Mouse (Mus musculus) T-helper 2 cell (primary cell): Measurements from ENCODE around the gene Wnt3a.

Experiments used
- in situ Hi-C: fragments of 300-600 bp; cut with MboI, MseI; formaldehyde crosslinking; loops from one replicate; pipeline ENCODE4 v1.15.1; 2025; ENCODE audit warnings: high pct_unique_total_duplicates

Gene Wnt3a

DNA sequence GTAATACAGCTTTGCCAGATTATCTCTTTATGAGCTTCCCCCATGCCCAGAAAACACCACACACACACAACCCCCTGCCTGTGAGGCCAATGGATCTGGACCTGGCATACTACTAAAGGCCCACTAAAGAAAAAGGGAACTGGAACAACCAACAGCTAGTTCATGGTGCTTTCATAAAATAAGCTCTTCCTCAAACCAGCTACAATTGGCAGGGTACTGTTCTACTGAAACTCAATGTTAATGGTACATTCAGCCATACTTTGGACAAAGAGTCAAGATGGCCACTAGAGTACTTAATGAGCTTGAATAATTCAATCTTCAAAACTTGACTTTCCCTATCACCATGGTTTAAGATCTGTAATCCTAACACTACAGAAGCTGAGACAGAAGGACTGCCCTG is 68.9 kb downstream of the Wnt3a start:
- in situ Hi-C loops: no loop called here

DNA sequence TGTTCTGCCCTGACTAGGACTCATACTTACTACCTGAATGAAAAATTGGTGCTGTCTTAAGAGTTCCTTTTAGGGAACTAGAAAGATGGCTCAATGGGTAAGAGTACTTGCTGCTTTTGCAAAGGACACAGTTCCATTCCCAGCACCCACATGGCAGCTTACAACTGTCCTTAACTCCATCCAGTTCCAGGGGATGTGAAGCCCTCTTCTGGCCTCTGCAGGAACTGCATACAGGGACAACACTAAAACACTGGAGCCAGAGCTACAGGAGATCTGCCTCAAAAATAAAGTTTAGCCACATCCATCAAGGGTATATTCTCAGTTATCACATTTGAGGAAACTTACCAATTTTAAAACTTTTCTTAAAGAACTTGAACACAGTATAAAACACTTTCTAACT is 71.5 kb downstream of the Wnt3a start:
- in situ Hi-C loops: loop anchor here (10.0 kb wide), 1 partner anchor 996 kb away; no protein-coding TSS in a partner anchor

DNA sequence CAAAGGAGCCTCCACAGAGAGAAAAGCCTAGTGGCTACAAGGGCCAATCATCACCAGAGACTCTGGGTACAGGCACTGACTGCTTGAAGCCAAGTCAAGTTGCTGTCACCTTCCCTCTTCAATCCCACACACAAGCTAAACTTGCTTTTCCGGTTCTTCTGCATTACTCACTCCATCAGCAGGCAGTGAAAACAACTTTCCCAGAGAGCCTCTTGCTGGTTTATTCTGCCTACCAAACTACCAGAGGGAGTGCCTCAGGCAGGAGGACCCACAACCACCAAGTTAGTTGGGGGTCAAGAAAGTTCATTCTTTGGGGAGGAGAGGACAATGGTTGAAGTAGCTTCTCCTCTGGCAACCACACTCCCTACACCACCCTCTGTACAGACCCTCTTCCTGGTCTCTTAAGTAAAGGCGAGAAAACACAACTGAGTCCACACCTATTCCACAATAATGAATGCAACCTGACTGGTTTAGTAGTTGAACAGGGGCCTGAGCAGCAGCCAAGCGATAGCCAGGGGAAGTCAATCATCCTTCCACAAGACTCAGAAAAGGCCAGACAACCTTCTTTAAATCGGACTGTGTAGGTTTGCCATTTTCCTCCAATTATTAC is 72.1 kb downstream of the Wnt3a start:
- in situ Hi-C loops: loop anchor here (10.0 kb wide), 1 partner anchor 996 kb away; no protein-coding TSS in a partner anchor

DNA sequence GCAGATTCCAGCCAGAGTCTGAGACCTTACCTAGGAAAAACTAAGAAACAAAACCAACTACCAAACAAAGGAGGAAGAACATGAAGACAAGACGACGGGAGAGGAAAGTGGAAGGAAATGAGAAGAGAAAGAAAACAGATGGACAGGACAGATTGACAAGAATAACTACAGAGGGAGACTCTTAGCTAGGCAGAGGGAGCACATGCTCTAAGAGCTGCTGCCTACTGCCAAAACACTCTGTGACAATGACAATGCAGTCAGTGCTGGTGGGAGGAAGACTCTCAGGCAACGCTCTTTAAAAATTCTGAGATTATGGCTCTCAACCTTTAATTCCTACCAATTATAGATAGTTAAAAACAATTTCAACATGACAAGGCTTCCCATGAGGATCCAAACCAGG is 73.6 kb downstream of the Wnt3a start:
- in situ Hi-C loops: loop anchor here (10.0 kb wide), 1 partner anchor 998 kb away; no protein-coding TSS in a partner anchor

DNA sequence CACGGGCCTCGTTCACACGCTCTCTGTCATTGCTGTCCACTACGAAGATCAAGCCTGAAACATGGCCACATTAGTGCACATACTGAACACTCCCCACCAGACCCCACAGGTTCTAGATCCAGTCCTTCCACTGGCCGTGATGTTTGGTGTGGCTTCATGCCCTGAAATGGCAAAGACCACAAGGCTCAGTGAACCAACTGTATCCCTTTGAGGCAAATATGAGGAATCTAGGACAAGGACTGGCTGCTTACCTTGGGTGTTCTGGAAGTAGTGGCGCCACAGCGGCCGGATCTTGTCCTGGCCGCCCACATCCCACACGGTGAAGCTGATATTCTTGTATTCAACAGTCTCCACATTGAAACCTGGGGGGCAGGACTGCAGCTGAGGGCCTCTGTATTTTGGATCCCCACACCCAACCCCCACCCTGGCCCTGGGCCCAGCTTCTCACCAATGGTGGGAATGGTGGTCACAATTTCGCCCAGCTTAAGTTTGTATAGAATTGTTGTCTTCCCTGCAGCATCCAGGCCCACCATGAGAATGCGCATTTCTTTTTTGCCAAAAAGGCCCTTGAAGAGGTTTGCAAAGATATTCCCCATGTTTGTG is 77.6 kb downstream of the Wnt3a start:
- in situ Hi-C loops: loop anchor here (10.0 kb wide), 1 partner anchor 1002 kb away; no protein-coding TSS in a partner anchor

DNA sequence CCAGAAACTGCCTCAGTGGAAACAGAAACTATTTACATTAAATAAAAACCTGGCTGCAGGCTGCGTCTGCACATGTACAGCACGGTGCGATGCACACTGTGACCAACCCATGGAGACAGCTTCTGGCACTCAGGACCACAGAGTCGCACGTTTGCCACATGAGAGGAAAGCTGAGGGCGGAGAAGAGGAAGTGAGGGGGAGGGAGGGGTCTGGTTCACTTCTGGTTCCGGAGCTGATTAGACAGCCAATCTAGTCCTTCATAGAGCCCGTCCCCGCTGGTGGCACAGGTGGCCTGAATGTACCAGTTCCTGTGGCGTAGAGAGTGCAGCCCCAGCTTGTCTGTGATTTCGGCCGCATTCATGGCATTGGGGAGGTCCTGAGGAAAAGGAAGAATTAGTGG is 78.2 kb downstream of the Wnt3a start:
- in situ Hi-C loops: loop anchor here (10.0 kb wide), 1 partner anchor 1002 kb away; no protein-coding TSS in a partner anchor

DNA sequence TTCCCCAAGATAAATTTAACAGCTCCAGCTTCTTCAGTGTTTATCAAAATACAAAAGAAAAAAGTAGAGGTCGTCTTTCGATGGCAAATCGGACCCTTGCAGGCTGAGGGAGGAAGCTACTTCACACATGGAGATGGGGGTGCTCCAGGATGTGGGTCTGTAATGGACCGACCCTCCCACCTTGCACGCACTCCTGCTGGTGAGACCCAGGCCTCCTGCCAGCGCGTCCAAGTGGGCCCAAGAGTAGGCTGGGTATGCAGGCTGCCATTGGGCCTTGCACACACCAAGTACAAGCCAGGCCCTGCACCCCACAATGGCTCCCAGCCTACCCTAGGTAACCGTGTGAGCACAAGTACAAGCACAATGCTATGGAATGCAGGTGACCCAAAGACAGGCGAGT is 79.0 kb downstream of the Wnt3a start:
- in situ Hi-C loops: loop anchor here (10.0 kb wide), 1 partner anchor 1003 kb away; no protein-coding TSS in a partner anchor

DNA sequence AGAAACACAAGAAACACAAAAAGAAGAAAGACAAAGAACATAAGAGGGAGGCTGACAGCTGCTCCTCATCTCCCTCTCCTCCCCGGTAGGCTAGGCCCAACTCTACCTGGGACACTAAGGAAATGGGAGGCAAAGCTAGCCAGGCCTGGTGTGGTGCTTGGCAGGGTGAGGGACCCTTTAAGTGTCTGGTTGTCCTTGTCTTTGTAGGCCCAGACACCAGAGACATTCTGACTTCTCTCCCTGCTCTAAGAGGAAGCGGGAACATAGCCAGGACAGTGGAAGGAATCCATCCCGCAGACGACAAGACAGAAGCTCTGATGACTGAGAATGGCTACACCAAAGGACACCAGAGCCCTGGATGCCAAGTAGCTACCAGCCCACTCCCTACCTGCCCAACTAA is 80.5 kb downstream of the Wnt3a start:
- in situ Hi-C loops: loop anchor here (10.0 kb wide), 1 partner anchor 1005 kb away; no protein-coding TSS in a partner anchor

DNA sequence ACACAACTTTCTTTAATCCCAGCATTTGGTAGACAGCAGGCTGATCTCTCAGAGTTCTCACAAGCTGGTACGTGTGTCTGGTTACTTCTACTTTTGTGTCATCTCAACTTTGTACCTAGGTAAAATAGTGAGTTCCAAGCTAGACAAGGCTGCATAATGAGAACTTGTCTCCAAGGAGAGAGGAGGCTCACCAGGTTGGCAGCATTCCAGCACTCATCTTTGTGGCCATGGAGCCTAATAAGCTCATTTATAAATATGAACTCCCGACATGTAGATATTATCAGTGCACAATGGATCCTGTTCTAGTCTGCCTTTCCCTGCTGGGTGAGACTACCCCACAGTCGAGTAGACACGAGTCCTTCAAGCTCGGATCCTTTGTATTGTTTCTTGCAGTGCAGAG is 81.0 kb downstream of the Wnt3a start:
- in situ Hi-C loops: no loop called here

DNA sequence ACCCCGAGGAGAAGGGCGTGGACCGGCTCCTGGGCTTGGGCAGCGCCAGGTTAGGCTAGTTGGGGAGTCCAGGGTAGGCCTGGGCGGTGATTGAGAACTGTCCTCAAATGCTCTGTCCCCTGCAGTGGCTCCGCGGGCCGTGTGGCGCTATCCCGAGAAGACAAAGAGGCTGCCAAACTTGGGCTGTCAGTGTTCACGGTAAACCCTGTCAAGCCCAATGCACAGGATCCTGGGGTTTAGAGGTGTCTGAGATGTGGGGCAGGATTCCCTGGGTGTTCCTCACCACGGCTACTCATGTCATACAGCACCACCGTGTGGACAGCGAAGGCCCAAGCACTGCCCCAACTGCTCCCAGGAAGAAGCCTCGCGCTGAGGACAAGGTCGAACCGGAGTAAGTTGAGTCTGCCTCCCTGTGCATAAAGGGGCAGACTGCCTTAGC is 81.5 kb downstream of the Wnt3a start:
- in situ Hi-C loops: no loop called here

DNA sequence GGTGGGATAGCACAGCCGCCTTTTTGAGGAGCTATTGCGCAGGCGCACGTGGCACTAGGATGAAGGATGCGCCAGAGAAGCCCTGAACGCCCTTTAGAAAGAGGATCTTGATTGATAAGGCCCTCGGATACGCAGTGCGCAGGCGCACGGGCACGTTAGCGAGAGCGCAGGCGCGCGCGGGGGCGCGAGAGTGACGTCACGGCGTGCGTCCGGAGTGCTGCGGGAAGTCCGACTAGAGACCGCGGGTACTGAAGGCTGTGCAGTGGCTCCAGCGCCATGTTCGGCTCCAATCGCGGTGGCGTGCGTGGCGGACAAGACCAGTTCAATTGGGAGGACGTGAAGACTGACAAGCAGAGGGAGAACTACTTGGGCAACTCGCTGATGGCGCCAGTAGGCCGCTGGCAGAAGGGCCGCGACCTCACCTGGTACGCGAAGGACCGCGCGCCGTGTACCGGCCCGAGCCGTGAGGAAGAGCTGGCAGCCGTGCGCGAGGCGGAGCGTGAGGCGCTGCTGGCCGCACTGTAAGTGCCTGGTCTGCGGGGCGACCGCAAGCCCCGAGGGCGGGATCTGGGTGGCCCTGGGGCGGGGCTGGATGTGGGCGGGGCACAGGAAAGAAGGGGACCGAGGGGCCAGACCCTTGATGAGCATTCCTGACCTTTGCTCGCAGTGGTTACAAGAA is 82.3 kb downstream of the Wnt3a start, which contains the start of gene 2310033P09Rik:
Gene 2310033P09Rik (plus strand): TSS at position 169 of the 679 bp plus-strand sequence.
- in situ Hi-C loops: no loop called here

DNA sequence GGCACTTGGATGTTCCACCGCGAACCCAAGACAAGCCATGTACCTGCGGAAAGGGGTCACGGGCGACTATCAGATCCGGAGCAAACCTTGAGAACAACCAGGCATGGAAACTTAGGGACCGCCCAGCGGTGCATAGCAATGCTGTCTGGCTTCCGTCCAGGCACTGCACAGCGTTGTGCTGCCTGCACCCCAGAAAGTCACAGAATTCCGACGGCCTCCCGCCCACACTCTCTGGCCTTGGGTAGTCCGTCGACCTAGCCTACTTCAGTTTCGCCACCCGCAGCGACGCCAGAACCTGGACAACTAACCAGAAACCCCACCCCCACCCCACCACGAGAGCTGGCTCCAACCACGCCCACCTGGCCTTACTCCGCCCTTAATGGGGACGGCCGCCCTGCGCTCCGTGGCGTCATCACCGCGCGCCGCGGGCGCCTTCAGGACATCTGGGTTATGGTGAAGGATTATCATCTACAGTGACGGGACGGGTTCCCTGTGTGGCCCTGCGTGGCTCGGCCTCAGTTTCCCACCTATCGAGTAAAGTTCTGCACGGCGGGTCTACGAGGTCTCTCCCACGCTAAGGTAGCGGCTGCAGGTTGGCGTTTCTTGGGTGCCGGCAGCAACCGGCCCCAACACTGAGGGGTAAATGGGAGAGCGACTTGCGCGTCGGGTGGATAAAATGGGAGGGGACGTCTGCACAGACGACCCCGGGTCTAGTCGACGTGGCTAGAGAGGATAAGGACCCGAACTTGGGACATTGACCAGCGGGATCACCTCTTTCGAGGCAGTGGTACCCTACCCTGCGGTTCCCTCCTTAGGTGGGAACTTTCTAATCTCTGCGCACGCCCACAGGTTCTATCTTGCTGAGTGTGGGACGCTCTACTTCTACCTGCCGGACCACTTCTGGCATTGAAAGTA is 88.2 kb downstream of the Wnt3a start, which contains the start of gene Mrpl55:
Gene Mrpl55 (plus strand): TSS at position 406 of the 915 bp plus-strand sequence.
- in situ Hi-C loops: no loop called here

DNA sequence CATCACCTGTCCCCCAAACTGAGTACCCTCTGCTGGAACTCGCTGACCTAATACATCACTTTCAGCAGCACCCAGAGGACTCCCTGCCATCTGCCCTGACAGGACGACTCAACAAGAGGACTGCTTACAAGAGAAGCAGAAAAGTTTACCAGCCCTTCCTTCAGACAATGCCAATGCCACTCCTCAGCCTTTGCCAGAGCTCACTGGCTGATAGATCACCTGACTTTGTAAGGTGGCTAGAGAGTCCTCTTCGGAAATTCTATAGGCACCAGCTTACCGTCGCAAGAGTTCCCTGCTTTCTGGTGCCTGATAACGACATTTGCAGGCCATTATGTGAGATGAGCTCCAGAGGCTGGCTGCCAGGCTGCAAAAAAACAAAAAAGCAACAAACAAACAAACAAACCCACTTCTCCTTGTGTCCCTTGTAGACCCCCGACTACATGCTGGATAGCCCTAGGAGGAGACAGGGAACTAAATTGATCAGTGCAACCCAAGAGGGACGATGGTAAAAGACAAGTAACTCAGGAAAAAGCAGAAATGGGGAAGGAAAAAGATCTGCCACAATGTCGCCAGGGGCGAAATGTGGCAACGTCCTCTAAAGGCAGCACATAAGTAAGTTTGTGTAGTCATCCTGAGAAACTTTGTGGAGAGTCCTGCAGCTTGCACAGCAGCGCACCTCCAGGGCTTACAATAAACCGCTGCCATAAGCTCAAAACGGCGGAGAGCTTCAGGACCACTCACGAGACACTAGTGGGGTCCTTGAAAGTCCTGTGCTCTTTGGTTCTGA is 89.1 kb downstream of the Wnt3a start:
- in situ Hi-C loops: no loop called here
